Mouse (Mus musculus): ENCODE results near the gene Lsamp.

Gene Lsamp

DNA sequence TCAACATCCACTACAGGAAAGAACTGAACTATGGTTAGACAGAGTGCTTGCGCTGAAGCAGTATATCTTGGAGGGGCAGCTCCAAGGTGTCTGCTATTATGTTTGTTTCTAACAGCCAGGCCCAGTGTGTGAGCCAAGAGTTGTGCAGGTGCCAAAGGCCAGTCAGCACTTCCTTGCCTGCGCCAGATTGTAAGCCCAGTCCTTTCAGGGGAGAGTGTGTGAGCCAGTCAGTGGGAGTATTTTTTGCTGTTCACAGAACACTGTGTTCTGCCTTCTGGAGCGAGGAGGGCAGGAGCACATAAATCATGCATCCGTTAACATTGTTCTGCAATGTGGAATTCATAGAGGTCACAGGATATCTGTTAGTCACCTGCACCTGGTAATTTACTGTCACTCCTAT is 1760.9 kb downstream of the Lsamp start:
- DNase-seq (ENCODE audit: low read depth in 1 of 2, low spot score in 2 of 2) = no peak

DNA sequence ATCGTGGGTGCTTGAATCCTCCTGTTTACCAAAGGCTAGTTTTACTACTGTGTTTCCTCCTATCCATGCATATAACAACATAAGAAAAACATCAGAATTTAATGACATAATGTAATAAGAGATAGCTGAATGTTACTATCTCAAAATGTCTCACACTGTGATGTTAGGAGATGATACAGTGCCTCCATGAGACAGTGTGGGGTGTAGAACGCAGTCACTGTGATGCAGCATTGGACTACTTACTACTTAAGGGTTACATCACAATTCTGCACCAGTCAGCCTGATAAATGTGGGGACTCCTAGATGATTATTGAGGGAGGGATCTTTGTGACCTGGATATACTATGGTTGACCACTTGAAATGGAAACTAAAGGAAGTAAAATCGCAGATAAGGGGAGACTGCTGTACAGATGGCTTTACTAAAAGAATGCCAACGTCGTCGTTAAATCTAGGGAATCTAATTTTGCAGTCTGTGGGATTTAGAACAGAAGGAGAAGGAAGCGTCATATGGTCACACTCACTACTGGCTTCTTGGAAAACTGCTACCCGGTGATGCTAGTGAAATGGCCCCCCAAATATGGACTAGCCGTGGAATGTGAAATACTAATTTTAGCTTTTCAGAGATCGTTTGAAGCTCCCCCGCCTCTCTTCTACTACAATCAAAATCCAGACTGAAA is 1762.2 kb downstream of the Lsamp start:
- no peak for DNase-seq (ENCODE audit: low read depth in 1 of 2, low spot score in 2 of 2)

DNA sequence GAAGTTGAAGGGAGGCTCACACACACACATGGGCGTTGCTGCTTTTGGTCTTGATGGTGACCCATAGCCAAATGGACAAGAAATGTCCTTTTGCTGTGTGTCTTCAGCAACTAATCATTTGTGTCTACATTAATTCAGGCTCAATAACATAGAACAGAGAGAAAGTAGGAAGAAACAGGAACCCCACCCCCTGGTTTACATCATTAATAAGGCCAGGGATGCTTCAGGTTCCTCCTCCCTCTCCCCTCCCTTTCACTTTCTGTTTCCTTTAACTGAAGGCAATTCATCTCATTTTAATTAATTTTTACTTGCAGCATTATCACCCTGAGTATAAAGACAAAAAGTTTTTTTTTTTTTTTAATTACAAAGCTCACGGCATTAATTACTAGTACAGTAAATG is 1763.7 kb downstream of the Lsamp start:
- no peak for DNase-seq (ENCODE audit: low read depth in 1 of 2, low spot score in 2 of 2)

DNA sequence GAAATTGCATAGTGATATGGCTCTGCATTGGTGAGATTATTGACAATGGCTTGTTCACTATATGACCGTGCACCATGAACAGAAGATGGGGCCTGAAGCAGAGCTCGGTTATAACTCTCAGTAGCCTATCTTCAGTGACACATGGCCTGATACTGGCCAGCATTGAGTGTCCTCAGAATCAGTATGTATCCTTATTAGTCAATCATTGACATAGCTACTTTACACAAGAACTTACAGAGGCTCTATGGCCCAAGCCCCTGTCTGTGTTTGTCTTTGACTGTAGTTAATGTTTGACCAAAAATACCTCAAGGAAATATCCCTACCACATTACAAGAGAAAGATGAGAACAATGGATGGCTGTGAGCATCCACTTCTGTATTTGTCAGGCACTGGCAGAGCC is 1764.6 kb downstream of the Lsamp start:
- no peak for DNase-seq (ENCODE audit: low read depth in 1 of 2, low spot score in 2 of 2)

DNA sequence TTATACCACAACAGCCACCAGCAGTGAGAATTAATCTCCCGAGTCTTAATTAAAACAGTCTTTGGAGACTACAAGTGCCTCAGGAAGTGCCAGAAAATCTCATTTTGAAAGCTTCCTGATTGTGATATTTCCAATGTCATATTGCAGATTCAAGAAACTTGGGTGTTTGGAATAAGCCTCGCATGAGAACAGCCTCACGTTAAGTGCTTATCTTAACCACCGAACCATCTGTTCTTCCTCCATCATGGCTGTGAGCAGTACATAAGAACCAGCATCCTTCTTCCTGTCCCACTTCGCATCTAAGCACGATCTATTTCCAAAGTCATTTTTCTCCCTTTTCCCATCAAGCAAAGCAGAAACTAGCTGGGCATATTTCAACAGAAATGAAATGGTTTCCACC is 1780.1 kb downstream of the Lsamp start:
- no peak for DNase-seq (ENCODE audit: low read depth in 1 of 2, low spot score in 2 of 2)

DNA sequence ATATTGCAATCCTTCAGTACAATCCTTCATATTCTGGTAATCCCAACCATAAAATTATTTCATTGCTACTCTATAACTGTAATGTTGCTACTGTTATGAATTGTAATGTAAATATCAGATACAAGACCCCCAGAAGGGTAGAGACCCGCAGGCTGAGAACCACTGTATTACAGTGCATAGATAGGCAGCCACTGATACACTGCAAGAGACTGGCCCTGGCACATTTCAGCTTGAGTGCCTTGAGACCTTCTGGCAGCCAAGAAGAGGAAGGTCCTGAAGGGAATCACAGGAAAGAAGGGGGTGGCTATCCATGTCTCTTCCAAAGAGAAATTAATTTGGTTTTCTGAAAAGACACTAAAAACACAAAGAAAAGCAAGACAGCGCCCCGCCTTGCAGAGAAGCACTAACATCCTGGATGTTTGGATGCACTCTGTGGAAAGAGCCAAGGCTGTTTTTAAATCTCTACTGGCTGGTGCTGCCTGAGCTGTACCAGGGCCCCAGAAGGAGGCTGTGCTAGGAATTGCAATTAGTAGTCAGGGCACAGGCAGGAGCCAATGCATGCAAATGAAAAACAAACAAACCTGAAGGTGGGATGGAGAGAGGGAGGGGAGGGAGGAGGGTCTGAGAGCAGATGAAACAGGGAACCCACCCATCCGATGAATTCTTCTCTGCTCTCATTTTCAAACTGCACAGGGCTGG is 1787.4 kb downstream of the Lsamp start:
- DNase-seq (ENCODE audit: low read depth in 1 of 2, low spot score in 2 of 2) = no peak

DNA sequence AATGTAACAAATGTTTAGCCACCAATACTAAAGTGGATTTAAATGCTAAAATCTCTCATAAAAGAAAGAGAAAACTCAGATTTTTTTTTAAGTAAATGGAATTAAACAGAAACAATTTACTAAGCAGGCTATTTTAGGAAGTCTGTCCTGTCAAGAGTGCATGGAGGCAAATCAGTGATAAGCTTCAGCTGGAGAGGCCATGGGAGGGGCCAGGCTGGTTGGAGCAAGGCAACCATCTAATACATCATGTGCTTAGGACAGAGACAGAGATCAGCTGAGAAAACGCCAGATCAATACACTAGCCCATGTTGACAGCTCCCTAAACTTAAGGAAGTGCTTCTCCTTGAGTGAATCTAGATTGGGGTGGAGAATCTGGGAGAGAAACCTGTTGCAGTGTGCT is 1793.4 kb downstream of the Lsamp start:
- no peak for DNase-seq (ENCODE audit: low read depth in 1 of 2, low spot score in 2 of 2)

DNA sequence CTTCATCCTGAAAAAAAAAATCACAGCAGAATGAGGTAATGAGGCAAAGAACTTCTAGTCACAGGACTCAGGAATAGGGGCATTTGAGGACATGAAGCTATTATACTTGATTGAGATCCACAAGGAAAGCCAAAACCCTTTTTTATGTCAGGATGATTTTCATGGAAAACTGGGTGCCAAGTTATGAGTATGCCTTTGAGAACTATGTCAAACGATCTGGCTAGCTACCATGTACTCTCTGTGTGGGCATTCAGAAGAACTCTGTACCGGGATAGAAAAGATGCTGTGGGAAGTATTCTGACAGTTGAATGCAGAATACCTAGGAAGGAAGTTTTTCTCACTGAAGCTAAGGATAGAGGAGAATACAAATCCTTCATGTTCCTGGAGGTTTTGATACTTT is 1801.4 kb downstream of the Lsamp start:
- DNase-seq (ENCODE audit: low read depth in 1 of 2, low spot score in 2 of 2) = no peak

DNA sequence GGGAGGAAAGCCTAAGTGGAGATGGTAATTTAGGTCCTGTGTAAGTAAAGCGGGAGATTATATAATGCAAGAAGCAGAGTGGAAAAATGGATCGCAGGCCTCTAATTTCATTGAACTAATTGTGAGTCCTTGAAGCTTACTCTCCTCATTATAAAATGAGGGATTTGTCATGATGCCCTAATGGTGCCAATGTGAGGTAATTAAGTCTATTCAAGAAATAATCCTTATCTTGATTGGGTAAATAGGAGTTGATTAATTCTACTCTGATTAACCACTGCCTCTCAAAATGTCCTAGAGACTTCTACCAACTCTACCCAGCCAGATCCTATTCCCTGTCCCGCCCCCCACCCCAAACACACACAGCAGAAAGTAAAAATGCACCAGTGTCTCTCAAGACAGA is 1802.5 kb downstream of the Lsamp start:
- no peak for DNase-seq (ENCODE audit: low read depth in 1 of 2, low spot score in 2 of 2)

DNA sequence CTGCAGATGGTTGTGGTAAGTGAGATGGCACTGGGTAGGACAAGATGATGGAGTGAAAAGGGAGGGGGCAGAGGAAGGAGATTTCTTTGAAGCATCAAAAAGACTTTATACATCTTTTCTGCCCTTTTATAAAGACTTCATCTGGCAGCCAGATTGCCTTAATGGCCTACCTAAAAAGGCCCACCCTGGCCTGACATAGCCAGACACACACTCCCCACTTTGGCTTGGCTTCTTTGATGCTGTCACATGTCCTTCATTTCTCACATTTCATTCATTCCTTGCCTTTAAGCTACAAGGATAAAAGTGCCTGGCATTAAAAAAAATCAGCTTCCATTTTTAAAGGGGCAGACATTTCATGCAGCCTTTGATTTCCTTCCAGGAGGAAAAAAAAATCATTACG is 1803.0 kb downstream of the Lsamp start:
- no peak for DNase-seq (ENCODE audit: low read depth in 1 of 2, low spot score in 2 of 2)

DNA sequence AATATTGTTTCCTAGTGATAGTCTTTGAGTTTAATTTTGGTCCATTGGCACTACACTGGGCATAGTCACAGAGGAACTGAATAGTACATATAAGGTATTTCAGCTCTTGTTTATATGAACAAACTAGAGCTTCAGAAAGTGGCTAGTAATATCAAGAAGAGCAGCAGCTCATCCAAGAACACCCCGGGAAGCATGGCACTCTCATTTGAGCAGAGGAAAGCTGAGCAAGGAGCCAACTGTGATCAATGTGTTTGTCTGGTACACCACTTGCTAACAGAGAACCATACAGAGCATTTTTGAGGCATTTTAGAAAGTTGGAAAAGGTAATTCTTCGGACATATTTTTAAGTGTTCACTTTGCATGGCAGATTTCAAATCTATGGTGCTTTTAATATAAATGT is 1805.9 kb downstream of the Lsamp start:
- DNase-seq (ENCODE audit: low read depth in 1 of 2, low spot score in 2 of 2) = no peak

DNA sequence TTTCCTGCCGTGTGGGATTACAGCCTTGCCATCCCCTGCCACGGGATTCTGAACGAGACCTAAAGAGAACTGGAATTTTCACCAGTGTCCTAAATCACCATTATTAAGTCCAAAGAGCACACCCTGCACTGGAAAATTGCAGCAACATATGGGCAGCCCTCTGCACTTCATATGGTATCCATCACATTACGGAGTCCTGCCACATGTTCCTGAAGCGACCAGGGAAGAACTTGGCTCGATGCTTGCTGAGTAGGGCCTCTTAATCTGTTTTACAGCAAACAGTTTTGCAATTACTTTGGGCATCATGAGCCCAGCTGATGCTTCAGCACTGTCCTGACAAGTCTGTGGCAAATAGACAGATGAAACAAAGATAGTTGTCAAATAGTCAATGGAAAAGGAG is 1836.2 kb downstream of the Lsamp start:
- no peak for DNase-seq (ENCODE audit: low read depth in 1 of 2, low spot score in 2 of 2)

DNA sequence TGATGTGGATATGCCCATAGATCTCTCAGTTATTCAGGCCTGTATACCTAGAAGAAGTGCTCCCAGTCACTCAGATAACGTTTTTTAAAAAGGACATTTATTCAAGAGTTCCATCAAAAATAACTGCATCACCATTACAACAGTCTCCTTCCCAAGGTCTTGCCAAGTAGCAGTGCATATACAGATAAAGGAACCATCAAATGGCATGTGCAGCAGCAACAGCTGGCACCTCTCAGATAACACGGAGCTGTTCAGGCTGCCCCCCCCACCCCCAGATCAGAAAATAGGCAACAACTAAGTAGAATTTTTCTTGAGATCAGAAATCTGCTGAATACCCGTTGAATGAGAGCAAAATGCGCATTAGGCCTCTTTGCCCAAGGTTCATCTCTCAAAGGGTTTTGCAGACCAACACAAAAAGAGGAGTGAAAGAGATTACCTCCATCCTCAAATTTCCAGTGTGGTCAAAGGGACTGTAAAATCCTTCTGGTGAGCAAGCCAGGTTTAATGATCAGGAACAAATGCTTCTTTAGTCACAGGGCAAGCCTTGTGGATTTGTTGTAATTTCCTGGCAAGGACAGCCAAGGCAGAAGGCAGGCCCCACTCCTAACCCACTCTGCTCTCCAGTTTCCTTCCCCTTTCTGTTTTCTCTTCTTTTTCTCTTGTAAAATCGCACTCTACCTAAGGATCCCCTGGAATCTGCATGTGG is 1842.9 kb downstream of the Lsamp start:
- no peak for DNase-seq (ENCODE audit: low read depth in 1 of 2, low spot score in 2 of 2)

DNA sequence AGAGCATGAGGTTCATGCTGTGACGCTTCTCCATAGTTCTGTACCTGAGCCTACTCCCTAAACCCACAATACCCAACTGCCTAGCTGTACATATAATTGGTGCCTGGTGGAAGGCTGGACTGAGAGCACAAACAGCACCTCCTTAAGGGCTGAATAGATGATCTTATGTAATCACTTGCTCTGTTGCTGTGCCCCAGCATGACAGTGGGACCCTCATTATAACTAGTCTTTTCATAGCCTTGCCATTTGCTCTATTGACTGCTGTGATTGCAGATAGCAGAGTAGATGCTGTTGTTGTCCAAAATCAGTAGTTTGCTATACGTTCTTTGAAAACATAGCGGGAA is 1843.4 kb downstream of the Lsamp start:
- no peak for DNase-seq (ENCODE audit: low read depth in 1 of 2, low spot score in 2 of 2)

DNA sequence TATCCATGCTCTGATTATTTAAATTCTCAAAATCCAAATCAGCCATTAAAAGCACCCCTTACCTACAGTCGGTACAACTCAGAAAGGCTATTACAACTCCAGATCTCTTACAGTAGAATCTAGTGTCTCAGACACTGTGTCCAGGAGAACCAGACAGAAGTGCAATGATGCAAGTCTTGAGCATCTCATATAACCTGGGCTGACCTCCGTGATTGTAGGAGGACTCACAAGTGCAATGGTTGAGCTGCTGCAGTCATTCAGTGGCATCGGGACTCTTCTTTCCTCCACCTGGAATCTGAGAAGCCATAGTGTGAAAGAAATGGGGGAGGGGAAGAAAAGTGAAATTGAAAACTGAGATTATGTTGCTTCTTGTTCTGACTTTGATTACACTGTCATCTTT is 1850.5 kb downstream of the Lsamp start:
- DNase-seq (ENCODE audit: low read depth in 1 of 2, low spot score in 2 of 2) = no peak

DNA sequence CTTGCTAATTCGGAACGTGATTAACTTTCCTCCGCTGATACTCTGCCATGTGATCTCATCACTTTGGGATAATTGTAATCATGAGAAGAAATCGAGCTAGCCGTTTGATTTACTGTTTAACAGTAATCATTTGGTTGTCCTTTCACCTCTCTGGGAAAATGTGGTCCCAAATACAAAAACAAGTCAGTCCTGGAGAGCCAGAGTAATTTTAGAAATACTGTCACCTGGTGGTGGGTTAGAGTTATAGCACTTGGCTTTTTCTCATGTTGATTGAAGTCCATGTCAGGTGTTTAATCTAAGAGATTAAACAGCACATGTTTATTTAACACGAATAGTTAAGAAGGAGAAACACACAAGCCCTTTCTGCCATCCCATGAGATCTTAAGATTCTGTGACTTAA is 1851.6 kb downstream of the Lsamp start:
- DNase-seq (ENCODE audit: low read depth in 1 of 2, low spot score in 2 of 2) = no peak

DNA sequence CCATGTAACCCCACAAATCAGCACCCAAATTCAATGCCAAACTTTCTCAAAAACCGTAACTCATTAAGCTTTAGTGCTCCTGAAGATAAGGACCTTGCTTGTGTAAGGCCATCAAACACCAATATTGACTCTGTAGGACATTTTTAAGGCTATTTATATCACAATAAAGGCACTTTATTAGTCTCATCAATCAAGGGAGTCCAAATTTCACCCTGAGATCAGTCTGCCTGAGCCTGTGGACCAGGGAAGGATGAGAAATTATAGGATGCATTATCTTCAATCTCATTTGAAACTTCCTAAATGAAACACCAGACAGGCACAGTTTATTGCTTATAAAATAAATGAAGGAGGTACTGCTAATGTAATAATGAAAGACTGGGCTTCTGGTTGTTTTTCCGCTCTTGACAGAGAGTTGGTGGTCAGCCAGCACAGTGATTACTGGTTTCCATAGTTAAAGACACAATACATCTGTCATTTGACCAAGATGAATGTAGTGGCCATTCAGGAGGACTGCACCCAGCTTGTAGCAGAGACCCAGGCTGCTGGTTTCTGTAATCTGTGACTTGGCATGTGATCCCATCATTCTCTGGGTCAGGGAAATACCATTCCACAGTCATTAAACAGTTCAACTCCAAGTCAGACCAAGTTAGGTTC is 1855.7 kb downstream of the Lsamp start:
- DNase-seq (ENCODE audit: low read depth in 1 of 2, low spot score in 2 of 2) = no peak

DNA sequence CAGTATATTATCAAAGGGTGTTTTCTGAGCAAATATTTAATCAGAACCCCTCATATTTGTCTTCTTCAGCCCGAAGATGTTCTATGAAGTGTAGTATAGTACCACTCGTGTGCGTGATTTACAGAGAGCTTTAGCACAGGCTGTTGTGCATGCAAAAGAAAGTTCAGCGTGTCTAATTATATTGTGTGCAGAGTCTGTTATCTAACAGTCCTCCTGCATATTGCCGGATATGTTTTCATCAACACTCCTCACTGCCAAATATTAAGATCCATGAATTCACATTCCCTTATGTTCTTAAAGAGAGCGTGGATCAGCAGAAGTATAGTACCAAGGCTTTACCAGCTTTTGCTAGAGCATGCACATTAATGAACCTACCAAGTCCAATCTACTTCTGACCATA is 1862.7 kb downstream of the Lsamp start:
- no peak for DNase-seq (ENCODE audit: low read depth in 1 of 2, low spot score in 2 of 2)

DNA sequence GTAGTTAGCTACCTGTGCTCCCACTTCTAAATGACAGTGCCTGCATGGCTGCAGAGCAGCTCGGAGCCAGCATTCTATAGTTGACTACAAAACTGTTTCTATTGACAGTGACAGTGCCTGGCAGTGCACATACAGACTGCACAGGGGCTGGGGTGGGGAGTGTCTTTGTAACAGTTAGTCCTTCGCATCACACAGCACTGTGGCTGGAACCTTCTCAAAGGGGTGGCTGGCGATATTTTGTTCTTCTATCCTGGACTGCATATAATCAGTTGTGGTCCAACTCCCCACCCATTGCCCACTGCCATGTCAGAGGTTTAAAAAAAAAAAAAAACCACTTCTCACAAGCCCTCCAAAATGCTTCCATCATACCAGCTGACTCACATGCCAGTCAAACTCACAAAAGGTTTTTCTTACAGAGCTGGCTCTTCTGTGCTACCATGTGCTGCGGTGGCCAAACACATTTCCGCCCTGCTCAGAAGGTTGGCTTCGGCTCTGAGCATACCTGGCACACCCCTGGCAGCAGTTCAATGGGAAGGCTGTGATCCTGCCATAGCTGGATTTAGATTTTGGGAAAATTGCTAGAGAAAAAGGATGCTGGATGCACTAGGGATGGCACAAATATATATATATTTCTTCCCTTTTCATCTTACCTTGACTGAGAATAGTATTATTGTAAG is 1887.9 kb downstream of the Lsamp start:
- DNase-seq (ENCODE audit: low read depth in 1 of 2, low spot score in 2 of 2) = no peak

DNA sequence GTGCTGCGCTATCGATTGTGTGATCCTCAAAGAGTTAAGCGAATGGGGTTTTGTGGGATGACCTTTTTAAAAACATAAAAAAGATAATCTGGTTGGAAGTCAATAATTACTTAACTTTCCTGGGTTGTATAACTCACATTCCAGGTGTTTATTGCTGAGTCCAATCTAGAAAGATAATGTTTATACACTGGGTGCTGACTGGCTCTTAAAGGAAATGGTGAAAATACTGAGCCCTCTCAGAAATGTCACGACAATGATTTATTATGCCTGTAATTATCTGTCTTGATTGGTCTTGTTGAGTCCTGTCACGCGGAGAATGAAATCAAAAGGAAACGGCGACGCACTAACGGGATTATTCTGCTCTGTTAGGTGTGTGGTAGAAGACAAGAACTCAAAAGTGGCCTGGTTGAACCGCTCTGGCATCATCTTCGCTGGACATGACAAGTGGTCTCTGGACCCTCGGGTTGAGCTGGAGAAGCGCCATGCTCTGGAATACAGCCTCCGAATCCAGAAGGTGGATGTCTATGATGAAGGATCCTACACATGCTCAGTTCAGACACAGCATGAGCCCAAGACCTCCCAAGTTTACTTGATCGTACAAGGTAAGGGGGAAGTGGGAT is 1904.5 kb downstream of the Lsamp start:
- no peak for DNase-seq (ENCODE audit: low read depth in 1 of 2, low spot score in 2 of 2)

DNA sequence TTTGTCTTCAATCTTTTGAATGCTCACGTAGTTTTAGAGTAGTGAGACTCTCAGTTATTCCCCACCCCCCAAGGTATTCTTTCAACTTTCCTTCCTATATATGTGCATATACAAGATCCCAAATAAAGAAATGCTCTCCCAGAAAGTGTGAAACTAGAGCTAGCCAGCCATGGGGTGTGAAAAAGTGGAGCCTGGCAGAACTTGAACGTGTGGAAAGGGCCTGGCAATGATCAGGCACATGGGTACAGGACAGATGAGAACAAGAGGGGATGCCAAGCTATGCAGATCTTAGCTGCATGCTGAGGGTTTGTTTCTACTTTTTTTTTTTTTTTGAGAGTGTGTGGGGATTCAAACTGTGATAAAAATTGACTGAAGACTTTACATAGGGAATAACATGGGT is 1916.6 kb downstream of the Lsamp start:
- no peak for DNase-seq (ENCODE audit: low read depth in 1 of 2, low spot score in 2 of 2)
